Comparison of ENCODE assay signal across 7 mouse cellular contexts in genomic region chr6:87997706-87998265, GRCm38 (mm10). TPM values are rescaled to one million over a fixed set of nuclear protein-coding genes. Genes with fewer than 3 reads are reported as not detected.
A peak's percentile ranks its signal among the peaks of the same experiment; 100 is the strongest.
DNase-seq lines count a peak whose midpoint lies in the region; ATAC-seq and TF ChIP-seq lines count a peak whose summit lies in the region.

No protein-coding gene starts in this region.

- no peak overlapping the region for H3K9ac ChIP-seq in intestine, postnatal 0 days (ENCODE audit: low read depth, low read length)
- H3K9ac ChIP-seq in midbrain, embryonic 14.5 days (replicated peaks; ENCODE audit: low read length): no peak overlapping the region

- ATAC-seq in intestine, postnatal 0 days: 0 out of 2 replicates have a peak, but pooled peaks have one; percentile 23
- ATAC-seq in midbrain, embryonic 14.5 days (ENCODE audit: low FRiP score, low TSS enrichment): peak; percentile 46; the same call in 1 of the 2 replicates

- H3K4me1 ChIP-seq in intestine, postnatal 0 days (replicated peaks; ENCODE audit: control insufficient read depth, insufficient read depth, low read length): peaks cover 18% of the 10 kb centered on the region
- peaks cover 19% of the 10 kb centered on the region for H3K4me1 ChIP-seq in midbrain, embryonic 14.5 days (ENCODE audit: control insufficient read depth, insufficient read depth, low read length)

- H3K27me3 ChIP-seq in intestine, postnatal 0 days (replicated peaks; ENCODE audit: control insufficient read depth, insufficient read depth, low read length): no peaks in the 10 kb centered on the region
- H3K27me3 ChIP-seq in midbrain, embryonic 14.5 days (ENCODE audit: control insufficient read depth, insufficient read depth, low read length): no peaks in the 10 kb centered on the region

- no peak overlapping the region for H3K4me3 ChIP-seq in intestine, postnatal 0 days (ENCODE audit: low read depth, low read length)
- H3K4me3 ChIP-seq in midbrain, embryonic 14.5 days (replicated peaks; ENCODE audit: low read depth, low read length): no peak overlapping the region

- no peak overlapping the region for H3K4me2 ChIP-seq in intestine, postnatal 0 days (replicated peaks; ENCODE audit: low read depth)
- H3K4me2 ChIP-seq in midbrain, embryonic 14.5 days (ENCODE audit: low read length): no peak overlapping the region

- H3K27ac ChIP-seq in intestine, postnatal 0 days (ENCODE audit: low read depth, low read length): no peak overlapping the region
- no peak overlapping the region for H3K27ac ChIP-seq in midbrain, embryonic 14.5 days (replicated peaks; ENCODE audit: low read depth, low read length)

- peak; percentile 87 for TF ChIP-seq CTCF in intestine, postnatal 0 days (IDR thresholded peaks at IDR 0.05; ENCODE audit: low read depth)

- peaks cover 37% of the 10 kb centered on the region for H3K36me3 ChIP-seq in intestine, postnatal 0 days (ENCODE audit: control insufficient read depth, insufficient read depth)
- H3K36me3 ChIP-seq in midbrain, embryonic 14.5 days (ENCODE audit: control insufficient read depth, insufficient read depth, low read length): peaks cover 28% of the 10 kb centered on the region

- WGBS in intestine, postnatal 0 days: 55% methylated on average over 7 of the region's 7 CpGs
- 61% methylated on average over 7 of the region's 7 CpGs for WGBS in midbrain, embryonic 14.5 days

- DNase-seq in WW6 (ENCODE audit: low read depth, low spot score): peak; percentile 53
- DNase-seq in cerebellum, adult 9-11 months: peak; percentile 66
- peak; percentile 77 to 85 for DNase-seq in frontal cortex, postnatal 36 days (ENCODE audit: low spot score in 2 of 2)
- peak; percentile 62 to 73 for DNase-seq in left cerebral cortex, postnatal 36 days (ENCODE audit: low spot score in 2 of 2)
- DNase-seq in midbrain, embryonic 14.5 days: peak; percentile 88
- DNase-seq in spleen, adult 12 weeks (ENCODE audit: low spot score): peak; percentile 59

- intact Hi-C loops in left cerebral cortex, postnatal 36 days (cut with DNase I): loop anchor here (5.0 kb wide), 1 partner anchor 85 kb away; the partner anchor contains the start of gene Hmces

- H3K9me3 ChIP-seq in intestine, postnatal 0 days (ENCODE audit: control insufficient read depth): no peaks in the 10 kb centered on the region
- H3K9me3 ChIP-seq in midbrain, embryonic 14.5 days (ENCODE audit: control insufficient read depth, low read length): no peaks in the 10 kb centered on the region

RNA-seq across cellular contexts. Expression of gene H1fx, which starts 16.3 kb away (rescaled TPM):
- 15.4 and 17.5 TPM in 2 replicates for polyA plus RNA-seq in intestine, postnatal 0 days (2015; fragmentation: Nextera tagmentation; extraction: Ambion mirVana)
- 10 to 100 TPM; 60.4 to 73.0 TPM for total RNA-seq in left cerebral cortex, postnatal 36 days (2021)
- polyA plus RNA-seq in midbrain, embryonic 14.5 days (2014; fragmentation: Nextera tagmentation; extraction: Ambion mirVana): 27.6 and 30.7 TPM in 2 replicates

RNA-seq across cellular contexts. Expression of gene Rab7, which starts 47.3 kb away (rescaled TPM):
- polyA plus RNA-seq in intestine, postnatal 0 days (2015; fragmentation: Nextera tagmentation; extraction: Ambion mirVana): 219 and 226 TPM in 2 replicates
- 100 to 1,000 TPM; 323 to 336 TPM for total RNA-seq in left cerebral cortex, postnatal 36 days (2021)
- polyA plus RNA-seq in midbrain, embryonic 14.5 days (2014; fragmentation: Nextera tagmentation; extraction: Ambion mirVana): 328 and 378 TPM in 2 replicates
